Mouse (Mus musculus): ENCODE results near the gene Tpsab1. TPM values are rescaled to one million over a fixed set of nuclear protein-coding genes. Genes with fewer than 3 reads are reported as not detected.

The Tpsab1 gene
- polyA plus RNA-seq, 1 experiment from 2014 or later: 0.75 TPM

DNA sequence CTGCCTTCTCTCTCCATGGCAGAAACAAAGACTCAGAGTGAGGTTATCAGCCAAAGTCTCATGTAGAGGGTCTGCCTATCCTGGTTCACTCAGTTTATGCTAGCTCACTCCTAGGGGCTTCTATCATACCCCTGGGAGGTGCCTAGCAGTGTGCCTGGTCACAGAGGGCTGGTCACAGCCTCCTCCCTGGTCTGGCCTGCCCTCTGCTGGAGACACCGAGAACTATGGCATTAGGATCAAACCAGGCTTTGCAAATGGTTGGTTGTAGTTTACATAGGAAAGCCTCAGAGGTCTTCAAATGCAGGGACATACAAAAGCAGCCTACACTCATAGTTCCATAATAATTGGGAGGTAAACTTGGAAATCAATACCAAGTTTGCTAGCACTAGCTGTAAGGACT, 18.4 kb upstream of the Tpsab1 start:
- peak; percentile 67 for DNase-seq (ENCODE audit: low spot score)
- no peaks in the 10 kb centered on the region for H3K9me3 ChIP-seq (ENCODE audit: control insufficient read depth, low read length)
- TF ChIP-seq CTCF (IDR thresholded peaks at IDR 0.05; ENCODE audit: low read depth) (peak; percentile 86), EP300 (optimal IDR thresholded peaks at IDR 0.05) (no peak)

DNA sequence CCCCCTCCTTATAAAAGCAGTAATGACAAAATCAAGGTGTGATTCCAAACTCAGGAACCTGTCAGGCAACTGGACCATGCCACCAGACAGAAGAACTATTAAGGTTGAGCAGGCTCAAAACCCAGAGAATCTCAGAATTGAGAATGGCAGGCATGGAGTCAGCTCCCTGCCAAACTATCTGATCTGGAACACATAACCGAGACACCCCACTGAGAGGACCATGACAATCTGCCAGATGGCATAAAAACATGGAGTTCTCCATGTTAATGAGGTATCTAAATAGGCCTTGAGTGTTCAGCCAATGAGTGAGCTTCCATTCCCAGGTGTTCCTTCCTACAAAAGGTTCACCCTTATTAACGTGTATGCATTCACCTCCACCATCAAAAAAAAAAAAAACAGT, 15.9 kb upstream of the Tpsab1 start:
- Histone ChIP-seq H3K4me1 (replicated peaks; ENCODE audit: control insufficient read depth, insufficient read depth) (no peaks in the 10 kb centered on the region), H3K27me3 (ENCODE audit: control insufficient read depth, insufficient read depth, low read length) (no peaks in the 10 kb centered on the region), H3K36me3 (ENCODE audit: control insufficient read depth, insufficient read depth, low read length) (no peaks in the 10 kb centered on the region), H3K27ac (replicated peaks) (no peak overlapping the region), H3K9me3 (ENCODE audit: control insufficient read depth, low read length) (no peaks in the 10 kb centered on the region), H3K9ac (ENCODE audit: low read length) (no peak overlapping the region), H3K4me3 (ENCODE audit: low read depth, low read length) (no peak overlapping the region), H3K4me2 (replicated peaks; ENCODE audit: low read depth) (no peak overlapping the region)
- 75% methylated on average over 2 of the region's 2 CpGs for WGBS
- ATAC-seq (ENCODE audit: low FRiP score, low TSS enrichment) (no peak), DNase-seq (ENCODE audit: low spot score) (no peak)
- no peak for TF ChIP-seq CTCF (IDR thresholded peaks at IDR 0.05; ENCODE audit: low read depth)
- no peak for TF ChIP-seq EP300 (optimal IDR thresholded peaks at IDR 0.05)

More for the DNA sequence above, 18.4 kb upstream of the Tpsab1 start:
- Histone ChIP-seq H3K27me3 (ENCODE audit: control insufficient read depth, insufficient read depth, low read length) (no peaks in the 10 kb centered on the region), H3K27ac (replicated peaks) (no peak overlapping the region), H3K4me3 (ENCODE audit: low read depth, low read length) (no peak overlapping the region), H3K4me1 (replicated peaks; ENCODE audit: control insufficient read depth, insufficient read depth) (no peaks in the 10 kb centered on the region), H3K36me3 (ENCODE audit: control insufficient read depth, insufficient read depth, low read length) (no peaks in the 10 kb centered on the region), H3K4me2 (replicated peaks; ENCODE audit: low read depth) (no peak overlapping the region), H3K9ac (ENCODE audit: low read length) (no peak overlapping the region)
- no peak for ATAC-seq (ENCODE audit: low FRiP score, low TSS enrichment)
- WGBS: 0% methylated on average over 1 of the region's 1 CpGs

DNA sequence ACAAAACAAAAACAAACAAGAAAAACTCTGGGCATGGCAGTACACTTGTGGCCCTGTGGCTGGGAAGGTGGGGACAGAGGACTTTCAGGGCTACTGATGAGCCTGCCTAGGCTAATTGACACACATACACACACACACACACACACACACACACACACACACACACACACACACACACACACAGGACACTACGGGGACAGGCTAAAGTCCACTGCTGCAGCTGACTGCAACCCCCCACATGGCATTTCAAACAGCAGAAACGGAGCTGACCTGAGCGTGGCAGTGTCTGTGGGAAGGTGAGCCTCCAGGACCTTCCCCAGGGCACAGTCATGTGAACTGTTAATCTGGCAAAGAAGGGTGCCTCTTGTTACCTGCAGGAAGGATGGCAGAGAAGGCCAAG, 3.9 kb downstream of the Tpsab1 start:
- H3K36me3 ChIP-seq (ENCODE audit: control insufficient read depth, insufficient read depth, low read length): no peaks in the 10 kb centered on the region
- ATAC-seq (ENCODE audit: low FRiP score, low TSS enrichment) (no peak), DNase-seq (ENCODE audit: low spot score) (no peak)
- H3K4me2 ChIP-seq (replicated peaks; ENCODE audit: low read depth): no peak overlapping the region
- no peak for TF ChIP-seq CTCF (IDR thresholded peaks at IDR 0.05; ENCODE audit: low read depth)
- TF ChIP-seq EP300 (optimal IDR thresholded peaks at IDR 0.05): no peak
- no peaks in the 10 kb centered on the region for H3K9me3 ChIP-seq (ENCODE audit: control insufficient read depth, low read length)
- H3K27me3 ChIP-seq (ENCODE audit: control insufficient read depth, insufficient read depth, low read length): no peaks in the 10 kb centered on the region
- 39% methylated on average over 3 of the region's 3 CpGs for WGBS
- H3K4me1 ChIP-seq (replicated peaks; ENCODE audit: control insufficient read depth, insufficient read depth): no peaks in the 10 kb centered on the region
- no peak overlapping the region for H3K9ac ChIP-seq (ENCODE audit: low read length)
- H3K4me3 ChIP-seq (ENCODE audit: low read depth, low read length): no peak overlapping the region
- no peak overlapping the region for H3K27ac ChIP-seq (replicated peaks)

DNA sequence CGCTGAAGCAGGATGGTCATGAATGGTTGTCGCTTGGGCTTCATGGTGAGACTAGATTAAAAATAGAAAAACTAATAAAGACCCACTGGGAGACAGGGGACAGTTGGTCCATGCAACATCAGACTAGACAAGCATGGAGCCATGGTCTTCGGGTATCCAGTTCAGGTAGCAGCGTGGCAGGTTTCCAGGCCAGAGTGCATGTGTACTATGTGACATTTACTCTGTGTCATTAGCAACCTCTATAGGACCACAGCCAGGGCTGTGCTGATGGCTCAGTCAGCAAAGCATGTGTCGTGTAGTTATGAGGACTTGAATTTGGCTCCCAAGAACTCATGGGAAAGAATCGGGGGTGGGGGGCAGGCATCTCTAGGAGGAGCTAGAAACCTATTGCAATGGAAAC, 5.4 kb downstream of the Tpsab1 start:
- Histone ChIP-seq H3K4me2 (replicated peaks; ENCODE audit: low read depth) (no peak overlapping the region), H3K9me3 (ENCODE audit: control insufficient read depth, low read length) (no peaks in the 10 kb centered on the region), H3K27me3 (ENCODE audit: control insufficient read depth, insufficient read depth, low read length) (no peaks in the 10 kb centered on the region), H3K9ac (ENCODE audit: low read length) (no peak overlapping the region), H3K36me3 (ENCODE audit: control insufficient read depth, insufficient read depth, low read length) (no peaks in the 10 kb centered on the region), H3K27ac (replicated peaks) (no peak overlapping the region), H3K4me3 (ENCODE audit: low read depth, low read length) (no peak overlapping the region), H3K4me1 (replicated peaks; ENCODE audit: control insufficient read depth, insufficient read depth) (no peaks in the 10 kb centered on the region)
- 85% methylated on average over 6 of the region's 6 CpGs for WGBS
- no peak for TF ChIP-seq EP300 (optimal IDR thresholded peaks at IDR 0.05)
- TF ChIP-seq CTCF (IDR thresholded peaks at IDR 0.05; ENCODE audit: low read depth): no peak
- DNase-seq (ENCODE audit: low spot score) (no peak), ATAC-seq (ENCODE audit: low FRiP score, low TSS enrichment) (no peak)

DNA sequence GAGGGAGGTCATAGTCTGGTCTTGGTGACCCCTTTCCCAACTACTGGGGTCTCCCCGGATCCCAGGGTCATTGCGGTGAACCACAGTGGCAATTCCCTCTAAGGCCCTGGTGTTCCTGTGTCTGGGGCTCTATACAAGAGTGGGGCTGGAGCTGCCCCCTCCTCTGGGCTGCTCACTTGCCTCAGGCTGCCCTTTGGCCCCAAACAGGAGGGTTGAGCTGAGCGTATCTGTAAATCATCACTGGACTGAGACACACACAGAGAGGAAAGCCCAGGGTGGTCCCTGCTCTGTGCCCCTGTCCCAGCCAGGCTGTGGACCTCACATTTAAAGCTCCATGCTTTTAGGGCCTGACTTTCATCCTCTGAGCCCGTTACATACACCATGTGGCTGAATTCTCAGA, 7.1 kb downstream of the Tpsab1 start:
- Histone ChIP-seq H3K4me2 (replicated peaks; ENCODE audit: low read depth) (no peak overlapping the region), H3K27me3 (ENCODE audit: control insufficient read depth, insufficient read depth, low read length) (no peaks in the 10 kb centered on the region), H3K9ac (ENCODE audit: low read length) (no peak overlapping the region), H3K36me3 (ENCODE audit: control insufficient read depth, insufficient read depth, low read length) (no peaks in the 10 kb centered on the region), H3K9me3 (ENCODE audit: control insufficient read depth, low read length) (no peaks in the 10 kb centered on the region), H3K4me3 (ENCODE audit: low read depth, low read length) (no peak overlapping the region), H3K27ac (replicated peaks) (no peak overlapping the region), H3K4me1 (replicated peaks; ENCODE audit: control insufficient read depth, insufficient read depth) (no peaks in the 10 kb centered on the region)
- DNase-seq (ENCODE audit: low spot score): no peak
- WGBS: 83% methylated on average over 4 of the region's 4 CpGs
- no peak for TF ChIP-seq CTCF (IDR thresholded peaks at IDR 0.05; ENCODE audit: low read depth)
- no peak for TF ChIP-seq EP300 (optimal IDR thresholded peaks at IDR 0.05)
- no peak for ATAC-seq (ENCODE audit: low FRiP score, low TSS enrichment)

DNA sequence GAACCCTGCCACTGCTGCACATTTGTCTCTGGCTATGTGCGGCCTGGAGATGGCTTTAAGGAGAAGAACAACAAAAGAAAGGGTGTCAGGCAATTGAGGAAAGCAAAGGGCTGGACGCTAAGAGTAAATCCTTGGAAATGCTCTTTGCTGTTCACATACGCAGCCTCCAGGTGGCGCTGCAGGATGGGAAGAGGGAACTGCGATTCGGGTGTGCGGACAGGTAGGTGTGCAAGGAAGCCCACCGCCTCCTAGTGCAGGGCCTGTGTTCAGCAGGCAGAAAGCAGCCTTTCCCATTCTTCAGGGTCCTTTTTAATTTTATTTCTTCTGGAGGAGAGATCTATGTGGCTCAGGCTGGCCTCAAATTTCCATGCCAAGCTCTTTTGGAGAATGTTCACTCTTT, 11.4 kb downstream of the Tpsab1 start:
- ATAC-seq (ENCODE audit: low FRiP score, low TSS enrichment): no peak
- no peaks in the 10 kb centered on the region for H3K4me1 ChIP-seq (replicated peaks; ENCODE audit: control insufficient read depth, insufficient read depth)
- H3K4me2 ChIP-seq (replicated peaks; ENCODE audit: low read depth): no peak overlapping the region
- TF ChIP-seq CTCF (IDR thresholded peaks at IDR 0.05; ENCODE audit: low read depth): peak; percentile 96
- no peak for TF ChIP-seq EP300 (optimal IDR thresholded peaks at IDR 0.05)
- WGBS: 2% methylated on average over 8 of the region's 8 CpGs
- no peak overlapping the region for H3K27ac ChIP-seq (replicated peaks)
- H3K27me3 ChIP-seq (ENCODE audit: control insufficient read depth, insufficient read depth, low read length): no peaks in the 10 kb centered on the region
- H3K4me3 ChIP-seq (ENCODE audit: low read depth, low read length): no peak overlapping the region
- H3K36me3 ChIP-seq (ENCODE audit: control insufficient read depth, insufficient read depth, low read length): no peaks in the 10 kb centered on the region
- peak; percentile 80 for DNase-seq (ENCODE audit: low spot score)
- H3K9ac ChIP-seq (ENCODE audit: low read length): no peak overlapping the region
- no peaks in the 10 kb centered on the region for H3K9me3 ChIP-seq (ENCODE audit: control insufficient read depth, low read length)

Measured in stomach, postnatal 0 days (tissue).